Mouse (Mus musculus): ENCODE results near the gene Dhx37.
A peak's percentile ranks its signal among the peaks of the same experiment; 100 is the strongest.
"Not testable (repeated sequence)": the region's sequence is repeated elsewhere in the genome, so short reads cannot be mapped to it uniquely, and the experiment has no call there.

The Dhx37 gene

DNA sequence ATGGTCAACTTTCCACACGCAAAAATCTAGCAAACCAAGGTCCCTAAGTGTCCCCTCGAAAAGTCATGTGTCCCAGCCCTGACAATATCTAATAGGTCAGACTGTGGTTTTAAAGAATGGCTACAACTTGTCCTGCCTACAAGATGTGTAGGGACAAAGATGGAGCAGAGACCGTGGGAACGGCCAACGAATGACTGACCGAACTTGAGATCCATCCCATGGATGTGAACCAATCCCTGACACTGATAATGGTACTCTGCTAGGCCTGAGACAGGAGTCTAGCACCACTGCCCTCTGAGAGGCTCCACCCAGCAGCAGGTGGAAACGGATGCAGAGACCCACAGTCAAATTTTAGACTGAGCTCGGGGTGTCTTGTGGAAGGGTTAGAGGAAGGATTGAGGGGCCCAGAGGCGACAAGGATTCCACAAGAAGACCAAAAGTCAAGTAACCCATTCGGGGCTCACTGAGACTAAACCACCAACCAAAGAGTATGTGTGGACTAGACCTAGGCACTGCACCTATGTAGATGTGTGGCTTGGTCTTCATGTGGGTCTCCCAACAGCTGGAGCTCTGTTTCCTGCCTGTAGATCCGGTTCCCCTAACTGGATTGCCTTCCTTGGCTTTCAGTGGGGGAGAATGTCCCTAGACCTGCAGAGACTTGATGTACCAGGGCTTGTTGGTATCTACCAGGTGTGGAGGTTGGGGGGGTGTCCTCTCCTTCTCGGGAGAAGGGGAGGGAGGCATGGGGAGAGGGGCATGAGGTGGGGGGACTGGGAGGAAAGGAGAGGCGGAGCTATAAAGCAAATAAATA lies 26.7 kb downstream of the Dhx37 start:
- DNase-seq, result no peak

DNA sequence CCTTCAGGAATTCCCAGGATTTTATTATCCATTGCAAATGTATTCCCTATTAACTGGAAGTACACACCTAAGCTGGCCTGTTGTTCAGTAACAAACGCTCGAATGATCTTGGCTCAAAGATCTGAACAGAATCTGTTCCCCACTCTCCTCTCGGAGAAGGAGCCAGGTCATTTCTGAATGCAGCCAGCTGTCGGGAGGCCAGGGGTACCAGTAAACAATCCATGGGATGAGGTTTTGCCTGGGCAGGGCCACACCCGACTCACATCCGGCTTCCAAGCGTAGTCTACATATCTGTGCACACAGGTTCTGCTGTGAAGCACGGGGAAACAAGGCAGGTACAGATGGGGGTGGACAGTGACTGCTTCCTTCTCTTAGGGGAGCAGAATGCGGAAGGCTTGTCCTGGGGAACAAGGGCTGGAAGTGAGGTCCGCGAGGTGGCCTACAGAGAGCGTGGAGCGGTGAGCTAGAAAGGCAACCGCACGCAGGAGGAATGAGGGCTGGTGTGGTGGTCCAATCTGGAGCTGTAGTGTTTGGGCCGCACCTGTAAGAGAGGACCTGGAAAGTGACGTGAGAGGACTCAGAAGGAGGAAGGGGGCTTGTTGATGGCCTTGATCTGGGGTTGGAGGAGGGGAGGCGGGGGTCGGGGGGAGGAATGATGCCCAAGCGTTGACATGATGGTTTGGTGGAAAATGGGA lies 27.5 kb downstream of the Dhx37 start:
- DNase-seq, result peak in 1 of 2 experiments; percentile 59

DNA sequence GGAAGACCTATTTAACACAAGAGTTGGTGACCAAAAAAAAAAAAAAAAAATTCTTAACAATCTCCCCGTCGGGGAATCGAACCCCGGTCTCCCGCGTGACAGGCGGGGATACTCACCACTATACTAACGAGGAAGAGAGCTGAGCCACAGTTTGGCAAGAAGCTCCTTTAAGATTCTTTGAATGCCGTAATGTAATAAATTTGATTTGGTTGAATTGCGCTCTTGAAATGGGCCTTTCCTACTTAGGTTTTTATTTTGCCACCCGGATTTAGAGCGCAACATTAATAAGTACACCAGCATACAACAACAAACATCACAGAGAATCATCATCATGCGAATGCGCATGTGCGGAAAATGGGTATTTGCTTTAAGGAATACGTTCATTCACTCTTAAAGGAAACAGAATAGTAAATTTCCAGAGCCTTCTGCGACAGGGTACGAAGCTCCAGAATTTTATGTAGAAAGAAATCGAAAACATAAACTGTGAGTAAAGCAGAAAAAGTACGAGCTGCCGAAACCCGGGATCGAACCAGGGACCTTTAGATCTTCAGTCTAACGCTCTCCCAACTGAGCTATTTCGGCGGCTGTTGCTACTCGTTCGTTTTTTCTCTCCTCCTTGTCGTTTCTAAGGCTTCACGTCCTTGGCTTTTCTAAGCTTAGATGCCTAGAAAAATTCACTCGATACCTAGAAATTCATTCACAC lies 28.2 kb downstream of the Dhx37 start:
- DNase-seq, result peak; percentile 79 to 94

DNA sequence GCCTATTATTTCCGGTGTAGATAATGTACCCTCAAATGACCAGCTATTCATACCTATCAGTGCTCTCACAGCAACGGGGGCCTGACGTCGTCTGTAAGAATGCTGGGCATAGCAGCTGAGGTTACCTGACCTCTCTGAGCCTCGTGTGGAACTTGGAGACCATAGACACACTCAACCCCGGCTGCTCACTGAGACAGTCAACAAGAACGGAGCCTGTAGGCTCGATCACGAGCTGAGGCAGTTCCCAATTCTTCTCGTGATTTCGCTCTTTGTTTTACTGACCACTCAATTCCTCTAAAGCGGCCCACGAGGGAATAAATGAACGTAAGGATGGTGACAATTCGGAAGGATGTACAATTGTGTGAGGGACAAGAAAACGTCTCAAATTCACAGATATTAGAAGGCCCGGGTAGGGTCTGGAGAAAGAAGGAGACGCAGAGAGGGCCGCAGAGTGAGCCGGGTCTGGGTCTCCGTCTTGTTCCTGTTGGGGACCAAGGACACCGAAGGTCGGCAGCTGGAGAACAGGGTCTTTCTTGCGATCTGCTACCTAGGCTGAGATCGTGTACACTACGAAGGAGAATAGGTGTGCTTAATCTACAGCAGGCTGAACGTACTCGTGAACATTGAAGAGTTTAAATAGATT lies 28.9 kb downstream of the Dhx37 start:
- peak in 1 of 2 experiments; percentile 39 for DNase-seq

DNA sequence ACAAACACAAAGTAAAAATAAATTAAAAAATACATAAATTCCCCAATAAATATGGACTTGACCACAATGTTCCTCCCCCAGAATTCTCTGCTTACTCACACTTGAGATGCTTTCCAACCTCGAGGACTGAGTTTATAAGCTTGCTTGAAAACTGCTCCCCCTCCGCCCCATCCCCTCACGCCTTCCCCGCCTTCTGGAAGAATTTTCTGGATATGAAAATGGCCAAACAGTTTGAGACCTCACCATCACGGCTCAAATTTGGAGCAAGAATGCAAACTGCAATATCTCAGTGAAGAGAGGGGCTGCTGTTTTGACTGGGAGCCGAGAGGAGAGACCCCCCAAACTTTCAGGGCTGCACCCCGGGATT lies 29.4 kb downstream of the Dhx37 start:
- no peak for DNase-seq

DNA sequence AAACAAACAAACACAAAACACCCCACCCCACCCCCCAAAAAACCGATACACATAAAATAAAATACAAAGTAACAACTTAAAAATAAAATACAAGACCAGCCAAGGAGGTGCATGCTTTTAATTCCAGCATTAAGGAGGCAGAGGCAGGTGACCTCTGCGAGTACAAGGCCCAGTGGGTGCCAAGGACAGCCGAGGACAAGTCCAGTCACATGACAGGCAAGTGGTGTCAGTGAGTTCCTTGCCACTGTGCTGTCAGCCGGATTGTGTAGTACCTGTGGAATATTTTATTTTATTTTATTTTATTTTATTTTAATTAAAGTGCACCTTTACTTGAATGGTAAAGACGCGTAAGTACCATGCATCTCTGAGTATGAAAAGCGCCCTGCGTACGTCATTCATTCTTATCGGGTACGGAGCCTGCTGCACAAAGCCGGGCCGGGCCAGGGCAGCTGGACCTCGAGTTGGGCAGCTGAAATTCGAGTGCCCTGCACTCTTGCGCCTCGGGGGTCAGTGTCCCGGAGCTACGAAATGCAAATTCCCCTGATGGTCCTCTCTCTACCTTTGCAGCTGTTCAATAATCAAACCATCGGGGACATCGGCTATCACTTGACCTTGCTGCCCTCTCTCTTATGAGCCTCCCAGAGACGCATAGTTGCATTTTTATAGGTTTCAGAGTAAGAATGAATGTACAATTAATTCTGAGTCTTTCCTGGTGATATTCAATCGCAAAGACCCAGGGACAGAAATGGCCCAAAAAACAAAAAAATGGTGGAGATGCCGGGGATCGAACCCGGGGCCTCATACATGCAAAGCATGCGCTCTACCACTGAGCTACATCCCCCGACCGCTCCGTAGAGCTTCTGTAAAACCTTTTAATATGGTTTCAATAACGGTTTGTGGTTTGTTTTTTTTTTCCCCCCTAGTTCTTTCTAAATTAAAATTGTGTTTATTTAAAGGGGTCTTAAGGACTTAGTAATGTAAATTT lies 30.1 kb downstream of the Dhx37 start:
- peak; percentile 70 to 76 for DNase-seq

DNA sequence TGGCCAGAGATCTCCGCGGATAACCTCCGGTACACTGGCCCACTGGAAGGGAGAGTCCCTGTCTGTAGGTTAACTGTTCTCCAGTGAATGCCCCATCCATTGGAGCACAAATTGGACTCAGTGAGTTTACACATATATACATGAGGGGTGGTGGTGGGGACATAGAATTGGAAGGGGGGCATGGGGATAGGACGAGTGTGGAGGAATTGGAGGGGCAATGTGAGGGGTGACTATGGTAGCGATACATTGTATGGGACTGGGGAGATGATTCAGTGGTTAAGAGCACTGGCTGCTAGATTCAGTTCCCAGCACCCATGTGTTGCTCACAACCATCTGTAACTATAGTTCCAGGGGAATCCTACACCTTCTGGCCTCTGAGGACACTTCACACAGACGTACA lies 30.9 kb downstream of the Dhx37 start:
- no peak for DNase-seq

DNA sequence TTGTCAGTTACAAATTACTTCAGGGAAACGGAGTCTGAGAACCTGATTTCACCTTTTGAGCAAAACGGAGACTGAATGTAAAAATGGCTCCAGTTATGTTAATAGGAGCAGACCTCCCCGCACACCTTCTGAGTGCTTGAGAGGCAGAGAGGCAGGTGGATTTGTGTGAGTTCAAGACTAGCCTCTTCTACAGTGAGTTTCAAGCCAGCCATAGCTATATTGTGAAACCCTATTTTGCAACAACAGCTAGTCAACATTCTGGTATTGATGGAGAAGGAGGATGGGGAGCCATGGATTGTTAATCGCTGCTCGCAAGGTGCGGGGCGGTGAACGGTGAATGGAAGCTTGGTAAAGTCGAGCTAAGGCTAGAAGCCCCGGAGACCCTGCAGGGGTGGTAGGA lies 31.4 kb downstream of the Dhx37 start:
- no peak for DNase-seq

DNA sequence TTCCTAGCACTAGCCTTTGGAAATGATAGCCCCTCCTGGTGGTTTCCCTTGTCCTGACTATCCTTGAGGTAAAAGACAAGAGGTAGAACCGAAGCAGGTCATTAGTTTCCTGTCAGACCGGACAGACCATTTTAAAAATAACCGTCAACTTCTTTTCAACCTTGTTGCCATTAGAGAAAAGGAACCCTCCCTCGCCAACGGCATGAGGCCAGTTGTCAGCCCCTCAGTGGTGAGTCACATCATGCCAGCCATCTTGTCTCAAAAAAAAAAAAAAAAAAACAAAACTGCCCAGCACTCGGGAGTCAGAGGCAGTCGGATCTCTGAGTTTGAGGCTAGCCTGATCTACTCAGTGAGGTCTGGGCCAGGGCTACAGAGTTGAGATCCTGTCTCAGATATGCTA lies 33.0 kb downstream of the Dhx37 start:
- no peak for DNase-seq

DNA sequence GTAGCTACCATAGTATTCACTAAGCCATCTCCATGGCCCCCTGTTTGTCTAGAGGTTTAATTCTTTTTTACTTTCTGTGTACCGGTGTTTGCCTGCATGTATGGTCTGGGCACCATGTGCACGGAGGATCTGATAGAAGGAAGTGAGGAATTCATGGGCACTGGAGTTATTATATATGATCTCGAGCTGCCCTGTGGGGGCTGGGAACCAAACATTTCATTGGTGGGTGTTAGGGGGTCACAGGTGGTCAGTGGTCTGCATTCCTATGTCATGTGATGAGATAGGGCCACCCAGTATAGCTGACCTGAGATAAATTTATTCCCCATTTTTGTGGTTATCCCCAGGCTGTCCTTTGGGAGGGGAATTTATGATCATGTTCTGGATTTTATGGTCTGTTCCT lies 38.9 kb downstream of the Dhx37 start:
- DNase-seq, result no peak

DNA sequence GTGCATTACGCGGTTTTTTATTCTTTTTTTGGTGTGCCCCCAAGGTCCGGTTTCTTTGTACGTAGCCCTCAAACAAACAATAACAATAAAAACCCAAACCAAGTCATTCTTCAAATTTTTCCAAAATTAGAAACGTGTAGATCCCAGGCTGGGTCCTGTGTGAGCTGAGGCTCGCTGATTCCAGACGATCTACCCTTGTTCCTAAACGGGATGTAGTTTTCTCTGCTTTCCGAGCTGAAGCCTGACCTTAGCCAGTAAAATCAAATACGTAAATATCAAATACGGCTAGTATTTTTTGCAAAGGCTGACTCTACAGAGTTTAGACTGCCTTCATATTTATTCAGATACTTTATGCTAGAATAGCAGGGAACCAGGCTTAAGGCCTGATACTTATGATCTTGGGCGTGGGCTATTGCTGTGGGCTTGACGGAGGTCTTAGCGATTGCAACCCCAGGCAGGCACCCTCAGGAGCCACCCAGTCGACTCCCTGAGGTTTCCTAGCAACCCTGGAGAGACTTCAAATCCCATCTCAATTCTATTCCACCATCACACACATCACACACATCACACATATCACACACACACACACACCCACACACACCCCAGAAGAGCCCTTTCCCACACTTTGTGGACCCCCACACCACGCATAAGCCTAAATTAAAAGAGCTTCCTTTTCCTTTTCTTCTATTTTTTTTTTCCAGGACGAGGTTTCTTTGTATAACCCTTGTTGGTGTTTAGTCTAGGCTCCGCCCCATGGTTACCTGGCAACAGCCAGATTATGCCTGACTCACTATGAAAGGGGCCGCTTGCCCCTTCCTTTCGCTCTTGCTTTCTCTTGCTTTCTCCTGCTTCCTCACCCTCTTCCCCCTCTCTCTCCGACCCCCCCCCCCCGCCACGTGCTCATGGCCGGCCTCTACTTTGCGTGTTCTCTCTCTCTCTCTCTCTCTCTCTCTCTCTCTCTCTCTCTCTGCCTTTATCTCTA lies 40.0 kb downstream of the Dhx37 start:
- peak; percentile 43 to 50 for DNase-seq

DNA sequence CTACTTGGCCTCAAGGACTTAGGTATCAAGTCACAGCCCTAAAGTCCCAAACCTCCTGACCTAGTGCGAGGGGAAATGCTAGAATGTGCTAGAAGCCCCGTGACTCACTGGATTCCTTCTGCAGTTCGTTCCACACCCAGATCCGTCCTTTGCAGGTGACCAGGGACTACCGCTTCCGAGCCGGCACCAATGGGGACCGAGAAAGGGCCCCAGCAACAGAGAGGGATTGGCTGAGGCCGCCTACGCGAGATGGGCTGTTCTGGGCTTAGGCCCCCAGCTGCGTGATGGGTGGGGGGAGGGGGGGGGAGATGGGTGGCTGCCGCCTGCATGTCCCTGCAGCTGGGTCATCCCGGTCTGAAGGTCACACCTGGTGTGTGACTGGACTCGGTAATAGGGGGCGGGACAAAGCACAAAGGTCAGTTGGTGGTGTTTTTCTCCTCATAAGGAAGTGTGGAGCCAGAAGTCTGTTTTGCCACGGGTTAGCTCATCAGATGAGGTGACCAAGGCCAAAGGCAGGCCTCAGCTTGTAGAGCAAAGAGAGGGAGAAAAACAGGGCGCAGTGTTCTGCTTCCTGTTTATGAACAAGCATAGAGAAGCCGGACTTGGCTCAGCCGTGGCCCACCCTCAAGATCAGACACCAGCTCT lies 40.8 kb downstream of the Dhx37 start:
- DNase-seq, result peak; percentile 96 to 98

DNA sequence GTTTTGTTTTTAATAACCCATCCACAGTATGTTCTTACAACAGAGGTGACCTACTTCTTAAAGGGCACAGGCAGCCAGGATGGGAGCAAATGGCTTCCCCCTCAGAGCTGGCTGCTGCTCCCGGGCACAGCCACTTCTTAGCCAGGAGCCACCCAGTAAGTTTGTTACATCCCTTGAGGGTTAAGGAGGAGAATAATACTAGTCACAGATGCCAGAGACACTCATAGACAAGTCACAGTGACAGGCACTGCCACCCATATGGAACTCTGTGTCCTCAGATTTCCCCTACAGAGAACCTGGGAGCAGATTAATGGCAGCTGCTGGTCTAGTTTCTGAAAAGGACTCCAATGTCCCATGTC lies 41.3 kb downstream of the Dhx37 start:
- peak in 1 of 2 experiments; percentile 33 for DNase-seq

DNA sequence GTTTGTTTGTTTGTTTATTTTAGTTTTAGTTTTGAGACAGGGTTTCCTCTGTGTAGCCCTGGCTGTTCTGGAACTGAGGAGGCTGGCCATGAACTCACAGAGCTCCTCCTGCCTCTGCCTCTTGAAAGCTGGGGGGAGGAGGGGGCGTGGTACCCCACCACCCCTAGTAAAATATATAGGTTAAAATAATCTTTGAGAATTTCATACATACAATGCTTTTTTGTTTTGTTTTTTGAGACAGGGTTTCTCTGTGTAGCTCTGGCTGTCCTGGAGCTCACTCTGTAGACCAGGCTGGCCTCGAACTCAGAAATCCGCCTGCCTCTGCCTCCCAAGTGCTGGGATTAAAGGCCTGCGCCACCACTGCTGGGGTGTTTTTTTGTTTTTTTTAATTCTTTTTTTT lies 41.7 kb downstream of the Dhx37 start:
- not testable (repeated sequence) for DNase-seq

DNA sequence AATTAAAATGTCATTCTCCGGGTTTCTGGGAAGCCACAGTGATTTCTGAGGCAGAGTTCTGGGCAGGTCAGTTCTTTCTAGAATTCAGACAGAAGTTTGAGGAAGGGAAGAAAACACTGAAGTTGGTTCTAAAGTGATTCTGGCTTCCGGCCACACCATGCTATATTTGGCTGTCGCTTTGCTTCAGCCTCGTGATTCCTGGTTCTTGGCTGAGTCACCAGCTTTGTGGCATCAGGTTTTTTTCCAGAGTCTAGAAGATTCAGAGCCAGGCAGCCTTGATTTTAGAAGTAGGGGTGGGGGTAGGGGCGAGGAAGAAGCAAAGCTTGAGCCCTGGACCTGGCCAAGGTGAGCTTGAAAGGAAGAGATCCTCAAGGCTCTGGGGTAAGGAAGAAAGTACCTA lies 42.3 kb downstream of the Dhx37 start:
- peak; percentile 65 to 73 for DNase-seq

DNA sequence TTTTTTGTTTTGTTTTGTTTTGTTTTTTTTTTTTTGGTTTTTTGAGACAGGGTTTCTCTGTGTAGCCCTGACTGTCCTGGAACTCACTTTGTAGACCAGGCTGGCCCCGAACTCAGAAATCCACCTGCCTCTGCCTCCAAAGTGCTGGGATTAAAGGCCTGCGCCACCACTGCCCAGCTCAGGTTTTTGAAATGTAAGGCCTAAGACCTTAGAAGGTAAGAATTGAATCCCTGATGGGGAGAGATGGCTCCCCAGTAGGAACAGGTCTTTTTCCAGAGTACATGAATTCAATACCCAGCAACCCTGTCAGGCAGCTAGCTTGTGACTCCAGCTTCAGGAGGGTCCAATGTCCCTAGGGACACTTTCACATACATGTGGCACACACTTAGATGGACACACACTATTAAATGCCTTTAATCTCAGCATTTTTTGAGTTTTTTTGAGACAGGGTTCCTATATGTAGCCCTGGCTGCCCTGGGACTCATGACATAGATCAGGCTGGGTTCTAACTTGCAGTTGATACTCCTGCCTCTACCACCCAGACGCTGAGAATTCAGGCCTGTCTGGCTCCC lies 42.9 kb downstream of the Dhx37 start:
- DNase-seq, result no peak

DNA sequence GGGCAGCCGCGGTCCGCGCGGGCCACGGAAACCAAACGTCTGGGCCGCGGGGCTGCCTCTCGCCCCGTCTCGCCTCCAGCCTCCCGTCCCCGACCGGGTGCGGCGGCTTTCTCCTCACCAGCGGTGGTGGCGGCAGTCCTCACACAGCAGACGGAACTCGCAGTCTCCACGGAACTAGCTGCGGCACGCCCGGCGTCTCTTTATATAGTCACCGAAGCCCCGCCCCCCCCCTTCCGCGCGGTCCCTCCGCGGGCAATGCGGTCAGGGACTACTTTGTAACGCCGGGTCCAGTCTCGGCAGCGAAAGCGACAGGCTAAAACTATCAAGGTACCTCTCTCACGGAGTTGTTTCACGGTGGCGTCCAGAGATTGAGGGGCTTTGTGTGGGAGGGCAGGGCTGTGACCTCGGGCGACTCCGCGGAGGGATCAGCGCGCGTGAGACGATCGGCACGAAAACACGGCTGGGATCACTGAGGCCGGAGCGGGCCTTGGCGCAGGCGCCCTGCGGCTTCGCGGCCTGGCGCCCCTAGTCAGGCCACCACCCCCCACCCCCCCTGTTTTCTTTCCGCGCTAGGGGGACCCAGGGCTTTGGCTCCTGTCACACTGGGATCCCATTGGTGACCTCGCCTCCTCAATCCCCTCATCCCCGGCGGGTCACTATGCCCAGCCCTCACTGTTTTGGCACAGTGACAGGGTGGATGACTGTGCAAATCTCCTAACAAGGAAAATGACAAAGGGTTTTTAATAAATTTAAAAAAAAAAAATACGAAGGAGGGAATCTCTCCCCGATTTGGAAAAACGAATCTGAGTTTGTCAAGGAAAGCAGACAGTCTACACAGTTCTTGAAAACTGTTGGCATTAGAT lies 44.1 kb downstream of the Dhx37 start, which contains the start of gene Ubc:
Ubc (minus strand) TSS at position 624 of the 863 bp plus-strand sequence.
- DNase-seq, result peak; percentile 82 to 89

DNA sequence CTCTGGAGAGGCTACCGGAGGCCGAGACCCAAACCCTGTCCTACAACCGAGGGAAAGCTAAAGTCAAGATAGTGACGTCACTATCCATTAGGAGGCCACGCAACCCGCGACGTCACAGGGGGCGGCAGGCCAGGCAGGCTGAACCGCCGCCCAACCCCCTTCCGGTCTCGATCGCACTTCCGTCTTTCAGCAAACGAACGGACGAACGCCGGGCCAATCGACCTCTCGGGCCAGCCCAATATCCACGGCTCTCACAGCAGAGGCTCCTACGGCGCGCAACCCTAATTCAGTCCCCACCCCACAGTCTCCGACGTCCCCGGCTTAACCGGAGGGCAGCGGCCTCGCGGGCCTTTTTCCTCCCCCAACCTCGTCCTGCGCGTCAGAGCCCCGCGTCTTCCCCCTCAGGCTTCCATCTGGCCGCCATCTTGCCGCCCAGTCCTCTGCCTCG lies 44.8 kb downstream of the Dhx37 start, which contains the start of gene Gm10382:
Gm10382 (plus strand) TSS at position 192 of the 448 bp plus-strand sequence.
- peak; percentile 72 to 78 for DNase-seq
